Mouse (Mus musculus) telencephalon, adult 2 months (tissue): ENCODE measurements around the gene Fuz.
A peak's percentile ranks its signal among the peaks of the same experiment; 100 is the strongest.
"Not testable (repeated sequence)": the region's sequence is repeated elsewhere in the genome, so short reads cannot be mapped to it uniquely, and the experiment has no call there.

ENCODE experiments used
- DNase-seq: peaks from one replicate; pipeline ENCODE4 v3.0.0-alpha.2; 2011; ENCODE audit warnings: low read depth, low spot score

The Fuz gene

GRCm38 (mm10) chr7:44860576-44861428, 35.1 kb upstream of the Fuz start:
- no peak for DNase-seq

GRCm38 (mm10) chr7:44861429-44861816, 34.5 kb upstream of the Fuz start:
- DNase-seq, result no peak

GRCm38 (mm10) chr7:44862434-44862833, 33.4 kb upstream of the Fuz start:
- DNase-seq, result no peak

- no peak for DNase-seq
These were observed 32.7 kb upstream of the Fuz start for GRCm38 (mm10) chr7:44863210-44863609.

GRCm38 (mm10) chr7:44863982-44864494, 31.8 kb upstream of the Fuz start:
- DNase-seq, result no peak

- no peak for DNase-seq
These were observed 31.0 kb upstream of the Fuz start for GRCm38 (mm10) chr7:44864595-44865542.

- no peak for DNase-seq
These were observed 29.4 kb upstream of the Fuz start for GRCm38 (mm10) chr7:44866276-44867009.

GRCm38 (mm10) chr7:44867010-44867702, 28.7 kb upstream of the Fuz start:
- no peak for DNase-seq

GRCm38 (mm10) chr7:44867802-44868201, 28.1 kb upstream of the Fuz start:
- DNase-seq, result no peak

GRCm38 (mm10) chr7:44868465-44868864, 27.4 kb upstream of the Fuz start:
- no peak for DNase-seq

- no peak for DNase-seq
These were observed 26.8 kb upstream of the Fuz start for GRCm38 (mm10) chr7:44868919-44869696.

- DNase-seq, result peak; percentile 100
These were observed 26.0 kb upstream of the Fuz start, which contains the start of gene Ptov1 for GRCm38 (mm10) chr7:44869697-44870528. Gene Ptov1 (minus strand): TSS chr7:44869788.

GRCm38 (mm10) chr7:44870614-44871013, 25.3 kb upstream of the Fuz start:
- no peak for DNase-seq

- no peak for DNase-seq
These were observed 24.7 kb upstream of the Fuz start for GRCm38 (mm10) chr7:44871181-44871580.

GRCm38 (mm10) chr7:44871774-44872173, 24.1 kb upstream of the Fuz start:
- DNase-seq, result not testable (repeated sequence)

GRCm38 (mm10) chr7:44877833-44878232, 18.0 kb upstream of the Fuz start:
- DNase-seq, result no peak

GRCm38 (mm10) chr7:44883036-44883435, 12.8 kb upstream of the Fuz start:
- no peak for DNase-seq

GRCm38 (mm10) chr7:44884637-44885036, 11.2 kb upstream of the Fuz start:
- DNase-seq, result no peak

- DNase-seq, result no peak
These were observed 8.9 kb upstream of the Fuz start for GRCm38 (mm10) chr7:44886964-44887363.
